Mouse (Mus musculus): ENCODE data around the gene Spag6. TPM values are rescaled to one million over a fixed set of nuclear protein-coding genes. Genes with fewer than 3 reads are reported as not detected.

Gene Spag6
- total and polyA plus RNA-seq, 3 experiments = 0.10 TPM; not detected in 2

- H3K27ac ChIP-seq (ENCODE audit: control insufficient read depth, low read depth, low read length) = no peak overlapping the region
- H3K27me3 ChIP-seq (ENCODE audit: control insufficient read depth in 1 of 2, insufficient read depth in 2 of 2, low read length in 2 of 2) = peaks cover 0 to 9% of the 10 kb centered on the region in 2 experiments; a peak in 3 of 4 replicates
- H3K9me3 ChIP-seq (replicated peaks; ENCODE audit: insufficient read depth, low read length) = no peaks in the 10 kb centered on the region
- H3K79me2 ChIP-seq (ENCODE audit: control insufficient read depth, insufficient read depth, low read length, poor library complexity) = no peaks in the 10 kb centered on the region
- H3K4me1 ChIP-seq (ENCODE audit: control insufficient read depth in 1 of 2, insufficient read depth in 2 of 2, low read length in 2 of 2) = no peaks in the 10 kb centered on the region
- no peak overlapping the region for H3K4me3 ChIP-seq (ENCODE audit: control insufficient read depth in 1 of 2, insufficient read depth in 1 of 2, low read depth in 2 of 2, low read length in 2 of 2)
- no peaks in the 10 kb centered on the region for H3K36me3 ChIP-seq (ENCODE audit: control insufficient read depth in 1 of 2, insufficient read depth in 2 of 2, low read length in 2 of 2)
- TF ChIP-seq GATA1 (IDR thresholded peaks at IDR 0.05; ENCODE audit: low read depth, low read length) (no peak), RAD21 (IDR thresholded peaks at IDR 0.05; ENCODE audit: low read depth, low read length) (peak; percentile 7; the same call in 1 of the 2 replicates), SMC3 (IDR thresholded peaks at IDR 0.05; ENCODE audit: low read depth, low read length) (peak; percentile 23; the same call in 1 of the 2 replicates)
- no peak overlapping the region for H3K9ac ChIP-seq (ENCODE audit: control insufficient read depth, low read depth, low read length, poor library complexity, severe bottlenecking)
- DNase-seq (ENCODE audit: low read depth, low spot score) = no peak
These were observed 20.5 kb downstream of the Spag6 start for GRCm38 (mm10) chr2:18714337-18714736.

DNA sequence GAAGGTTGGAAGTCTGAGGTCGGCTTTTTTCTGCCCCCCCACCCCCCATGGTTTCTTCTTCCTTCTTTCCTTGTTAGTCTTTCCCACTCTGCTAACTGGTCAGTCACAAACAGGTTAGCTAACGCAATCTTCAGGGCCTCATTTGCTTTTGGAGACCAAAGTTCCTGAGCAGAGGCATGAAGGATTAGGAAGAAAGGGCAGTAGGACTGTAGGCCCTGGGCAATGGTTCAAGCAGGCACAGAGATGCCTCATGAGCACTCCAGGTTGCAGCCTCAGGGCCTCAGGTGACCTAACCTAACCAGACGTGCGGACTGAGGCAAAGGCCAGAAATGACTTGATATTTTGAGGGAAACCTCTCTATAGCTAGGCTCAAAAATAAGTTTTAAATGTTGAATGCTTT lies 24.7 kb downstream of the Spag6 start:
- Histone ChIP-seq H3K27ac (ENCODE audit: control insufficient read depth, low read depth, low read length) (no peak overlapping the region), H3K4me3 (ENCODE audit: control insufficient read depth in 1 of 2, insufficient read depth in 1 of 2, low read depth in 2 of 2, low read length in 2 of 2) (no peak overlapping the region), H3K9me3 (replicated peaks; ENCODE audit: insufficient read depth, low read length) (no peaks in the 10 kb centered on the region), H3K9ac (ENCODE audit: control insufficient read depth, low read depth, low read length, poor library complexity, severe bottlenecking) (no peak overlapping the region), H3K27me3 (ENCODE audit: control insufficient read depth in 1 of 2, insufficient read depth in 2 of 2, low read length in 2 of 2) (peaks cover 0 to 3% of the 10 kb centered on the region in 2 experiments; a peak in 1 of 4 replicates), H3K79me2 (ENCODE audit: control insufficient read depth, insufficient read depth, low read length, poor library complexity) (no peaks in the 10 kb centered on the region), H3K4me1 (ENCODE audit: control insufficient read depth in 1 of 2, insufficient read depth in 2 of 2, low read length in 2 of 2) (no peaks in the 10 kb centered on the region), H3K36me3 (ENCODE audit: control insufficient read depth in 1 of 2, insufficient read depth in 2 of 2, low read length in 2 of 2) (no peaks in the 10 kb centered on the region)
- TF ChIP-seq TBP (IDR thresholded peaks at IDR 0.05; ENCODE audit: low read depth, low read length) (no peak), MAZ (IDR thresholded peaks at IDR 0.05; ENCODE audit: low read depth, low read length) (no peak), SIN3A (IDR thresholded peaks at IDR 0.05; ENCODE audit: low read length) (no peak), NRF1 (IDR thresholded peaks at IDR 0.05; ENCODE audit: insufficient read depth, low read depth, low read length, poor library complexity, severe bottlenecking) (no peak), TAL1 (IDR thresholded peaks at IDR 0.05; ENCODE audit: low read length) (no peak), MAX (IDR thresholded peaks at IDR 0.05; ENCODE audit: low read length) (no peak)
- DNase-seq (ENCODE audit: low read depth, low spot score) = no peak

DNA sequence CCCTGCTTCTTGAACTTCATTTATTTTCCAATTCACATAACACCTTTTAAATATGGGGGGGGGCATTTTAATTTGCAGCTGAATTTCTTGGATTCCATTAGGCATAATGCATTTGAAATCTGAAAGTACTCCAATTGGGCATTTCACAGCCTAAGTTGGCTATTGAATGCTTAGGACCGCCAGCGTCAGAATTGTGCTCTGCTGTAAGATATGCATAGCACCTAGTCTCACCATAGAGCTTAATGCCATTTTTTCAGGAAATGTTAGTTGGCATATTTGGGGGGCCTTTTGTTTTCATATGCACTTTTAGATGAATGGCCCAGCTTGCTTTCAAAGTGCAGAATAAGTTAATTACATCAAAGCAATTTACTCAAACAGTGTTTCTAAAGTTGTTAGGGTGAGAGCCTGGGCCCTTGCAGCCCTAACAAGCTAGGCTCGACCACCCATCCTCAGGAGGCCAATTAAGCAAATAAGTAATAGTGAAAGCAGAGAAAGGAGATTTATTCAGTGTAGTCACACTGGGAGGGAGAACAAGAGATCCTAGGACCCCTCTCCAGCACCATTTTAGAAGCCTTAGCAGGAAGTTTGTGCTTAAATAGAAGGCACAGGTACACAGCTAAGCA lies 28.5 kb downstream of the Spag6 start:
- no peak overlapping the region for H3K4me3 ChIP-seq (ENCODE audit: control insufficient read depth in 1 of 2, insufficient read depth in 1 of 2, low read depth in 2 of 2, low read length in 2 of 2)
- H3K27ac ChIP-seq (ENCODE audit: control insufficient read depth, low read depth, low read length) = no peak overlapping the region
- H3K4me1 ChIP-seq (ENCODE audit: control insufficient read depth in 1 of 2, insufficient read depth in 2 of 2, low read length in 2 of 2) = no peaks in the 10 kb centered on the region
- no peak for DNase-seq (ENCODE audit: low read depth, low spot score)
- no peaks in the 10 kb centered on the region for H3K36me3 ChIP-seq (ENCODE audit: control insufficient read depth in 1 of 2, insufficient read depth in 2 of 2, low read length in 2 of 2)
- no peak overlapping the region for H3K9ac ChIP-seq (ENCODE audit: control insufficient read depth, low read depth, low read length, poor library complexity, severe bottlenecking)
- H3K9me3 ChIP-seq (replicated peaks; ENCODE audit: insufficient read depth, low read length) = no peaks in the 10 kb centered on the region
- TF ChIP-seq CHD2 (IDR thresholded peaks at IDR 0.05; ENCODE audit: low read length) = no peak
- TF ChIP-seq CTCF (IDR thresholded peaks at IDR 0.05 in 2 of 3, conservative IDR thresholded peaks at IDR 0.05 in 1 of 3; ENCODE audit: control insufficient read depth in 1 of 3, insufficient read depth in 1 of 3, low read depth in 2 of 3, low read length in 3 of 3, poor library complexity in 1 of 3, severe bottlenecking in 1 of 3) = no peak
- no peak for TF ChIP-seq TBP (IDR thresholded peaks at IDR 0.05; ENCODE audit: low read depth, low read length)
- TF ChIP-seq KAT2A (conservative IDR thresholded peaks at IDR 0.05; ENCODE audit: low read depth, low read length) = no peak
- TF ChIP-seq GATA1 (IDR thresholded peaks at IDR 0.05; ENCODE audit: low read depth, low read length) = no peak
- no peak for TF ChIP-seq HCFC1 (IDR thresholded peaks at IDR 0.05; ENCODE audit: low read depth, low read length)
- no peak for TF ChIP-seq MYC (IDR thresholded peaks at IDR 0.05; ENCODE audit: low read depth, low read length)
- H3K79me2 ChIP-seq (ENCODE audit: control insufficient read depth, insufficient read depth, low read length, poor library complexity) = no peaks in the 10 kb centered on the region
- H3K27me3 ChIP-seq (ENCODE audit: control insufficient read depth in 1 of 2, insufficient read depth in 2 of 2, low read length in 2 of 2) = peaks cover 0 to 3% of the 10 kb centered on the region in 2 experiments; a peak in 2 of 4 replicates

All from MEL (cell line).